Mouse (Mus musculus) cerebellum, adult 2 months (tissue): Measurements from ENCODE around the gene Gdpd5.

ENCODE experiments used
- CTCF ChIP-seq: fragments of 200-500 bp; IDR thresholded peaks from 2 replicates; pipeline ENCODE4 v1.5.1; 2011; ENCODE audit warnings: low read depth, mild to moderate bottlenecking, control low read depth, low read length, moderate library complexity, borderline replicate concordance; ENCODE audit not compliant: insufficient read depth
- POLR2A ChIP-seq: fragments of 200-500 bp; IDR thresholded peaks from 2 replicates; pipeline ENCODE4 v1.6.1; 2011; ENCODE audit warnings: low read length, control low read depth, borderline replicate concordance; ENCODE audit not compliant: insufficient read depth

- TF ChIP-seq POLR2A: no peak
- no peak for TF ChIP-seq CTCF
These were observed 6.1 kb downstream of the Gdpd5 start for GRCm38 (mm10) chr7:99387356-99387755.
